Mouse (Mus musculus) embryonic facial prominence, embryonic 15.5 days (tissue): ENCODE measurements around the gene Zbtb8a. TPM values are rescaled to one million over a fixed set of nuclear protein-coding genes. Genes with fewer than 3 reads are reported as not detected.

ENCODE experiments used
- ATAC-seq: fragments of 200-750 bp; cut with Nextera tagmentation; 2 replicates; pipeline ENCODE4 v1.8.0; 2017; ENCODE audit warnings: low read depth, moderate TSS enrichment; ENCODE audit not compliant: insufficient number of reproducible peaks, low FRiP score, low TSS enrichment
- H3K27ac ChIP-seq: fragments of 300-500 bp; sonication (generic); replicated peaks from 2 replicates; pipeline ENCODE4 v1.5.1; 2015; ENCODE audit warnings: mild to moderate bottlenecking, inconsistent platforms
- H3K27me3 ChIP-seq: fragments of 300-500 bp; sonication (generic); 2 replicates; pipeline ENCODE4 v1.6.1; 2015; ENCODE audit warnings: inconsistent platforms
- H3K36me3 ChIP-seq: fragments of 300-500 bp; sonication (generic); 2 replicates; pipeline ENCODE4 v1.6.1; 2015; ENCODE audit warnings: mild to moderate bottlenecking, inconsistent platforms
- H3K4me1 ChIP-seq: fragments of 300-500 bp; sonication (generic); 2 replicates; pipeline ENCODE4 v1.6.1; 2015; ENCODE audit warnings: inconsistent platforms
- H3K4me2 ChIP-seq: fragments of 300-500 bp; sonication (generic); replicated peaks from 2 replicates; pipeline ENCODE4 v1.6.1; 2015; ENCODE audit warnings: mild to moderate bottlenecking, inconsistent platforms
- H3K4me3 ChIP-seq: fragments of 300-500 bp; sonication (generic); replicated peaks from 2 replicates; pipeline ENCODE4 v1.5.1; 2015; ENCODE audit warnings: mild to moderate bottlenecking, inconsistent platforms
- H3K9ac ChIP-seq: fragments of 300-500 bp; sonication (generic); 2 replicates; pipeline ENCODE4 v1.6.1; 2015; ENCODE audit warnings: inconsistent platforms
- H3K9me3 ChIP-seq: fragments of 300-500 bp; sonication (generic); replicated peaks from 2 replicates; pipeline ENCODE4 v1.6.1; 2016; ENCODE audit warnings: inconsistent platforms
- WGBS: fragments of 180-500 bp; shearing (Covaris S2); methylation state at CpG from one replicate; pipeline ENCODE4 v1.1.7; 2015; 5-methylcytosine and 5-hydroxymethylcytosine counted together
- polyA plus RNA-seq: library from polyadenylated mRNA; unstranded; fragments of >200 nt; fragmentation: Nextera tagmentation; extraction: Ambion mirVana; gene quantifications from 2 replicates; pipeline ENCODE4 v1.2.1, GENCODE M21; 2015

The Zbtb8a gene
- polyA plus RNA-seq, 1 experiment from 2014 or later = 14.1 TPM

- H3K36me3 ChIP-seq = no peaks in the 10 kb centered on the region
- ATAC-seq = no peak
- H3K4me1 ChIP-seq = 0 out of 2 replicates have a peak, but pooled peaks cover 3% of the 10 kb centered on the region
- H3K9me3 ChIP-seq = no peaks in the 10 kb centered on the region
- no peaks in the 10 kb centered on the region for H3K27me3 ChIP-seq
- no peak overlapping the region for H3K4me2 ChIP-seq
- no peak overlapping the region for H3K9ac ChIP-seq
- H3K4me3 ChIP-seq = no peak overlapping the region
- WGBS = 77% methylated on average over 14 of the region's 14 CpGs
- no peak overlapping the region for H3K27ac ChIP-seq
Measured at GRCm38 (mm10) chr4:129390216-129390743, 12.4 kb upstream of the Zbtb8a start.

DNA sequence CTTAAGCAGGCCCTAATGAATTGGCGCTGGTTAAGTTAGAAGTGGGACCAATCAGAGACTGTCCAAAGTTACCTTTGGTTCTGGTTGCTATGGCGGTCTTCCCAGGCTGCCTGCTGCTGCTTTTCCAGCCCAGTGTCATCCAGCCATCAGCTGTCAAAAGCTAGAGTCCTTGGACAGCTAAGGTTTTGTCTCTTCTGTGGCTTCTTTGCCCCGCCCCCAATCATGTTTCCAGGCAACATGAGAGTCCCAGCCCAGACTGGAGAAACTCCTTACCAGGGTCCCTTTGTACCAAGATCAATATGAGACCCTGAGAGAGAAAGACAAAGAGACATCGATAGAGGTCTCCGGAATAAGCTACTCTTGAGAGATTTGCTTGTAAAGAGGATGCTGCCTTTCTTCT, 10.5 kb upstream of the Zbtb8a start:
- Histone ChIP-seq H3K4me3 (no peak overlapping the region), H3K4me2 (no peak overlapping the region), H3K9ac (no peak overlapping the region), H3K9me3 (no peaks in the 10 kb centered on the region), H3K4me1 (no peaks in the 10 kb centered on the region; the same call in 1 of the 2 replicates), H3K27me3 (no peaks in the 10 kb centered on the region), H3K36me3 (no peaks in the 10 kb centered on the region), H3K27ac (no peak overlapping the region)
- 86% methylated on average over 5 of the region's 5 CpGs for WGBS
- no peak for ATAC-seq

DNA sequence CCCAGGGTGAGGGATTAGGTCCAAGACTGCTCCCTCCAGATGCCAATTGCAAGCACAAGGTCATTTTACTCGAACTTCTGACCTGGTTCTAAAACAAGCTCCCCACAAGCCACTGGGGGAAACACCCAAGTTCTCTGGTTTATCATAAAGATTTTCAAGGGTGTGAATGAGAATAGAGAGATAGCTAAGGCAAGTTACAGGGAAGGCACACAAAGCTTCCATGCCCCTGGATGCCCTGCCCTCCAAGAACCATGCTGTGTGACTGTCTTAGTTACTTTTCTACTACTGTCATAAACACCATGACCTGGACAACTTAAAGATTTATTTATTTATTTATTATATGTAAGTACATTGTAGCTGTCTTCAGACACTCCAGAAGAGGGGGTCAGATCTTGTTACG, 9.1 kb upstream of the Zbtb8a start:
- H3K4me1 ChIP-seq = no peaks in the 10 kb centered on the region; the same call in 1 of the 2 replicates
- no peak overlapping the region for H3K9ac ChIP-seq
- H3K27ac ChIP-seq = no peak overlapping the region
- H3K27me3 ChIP-seq = no peaks in the 10 kb centered on the region
- no peak overlapping the region for H3K4me3 ChIP-seq
- ATAC-seq = no peak
- no peak overlapping the region for H3K4me2 ChIP-seq
- H3K36me3 ChIP-seq = no peaks in the 10 kb centered on the region
- 67% methylated on average over 2 of the region's 2 CpGs for WGBS
- no peaks in the 10 kb centered on the region for H3K9me3 ChIP-seq

DNA sequence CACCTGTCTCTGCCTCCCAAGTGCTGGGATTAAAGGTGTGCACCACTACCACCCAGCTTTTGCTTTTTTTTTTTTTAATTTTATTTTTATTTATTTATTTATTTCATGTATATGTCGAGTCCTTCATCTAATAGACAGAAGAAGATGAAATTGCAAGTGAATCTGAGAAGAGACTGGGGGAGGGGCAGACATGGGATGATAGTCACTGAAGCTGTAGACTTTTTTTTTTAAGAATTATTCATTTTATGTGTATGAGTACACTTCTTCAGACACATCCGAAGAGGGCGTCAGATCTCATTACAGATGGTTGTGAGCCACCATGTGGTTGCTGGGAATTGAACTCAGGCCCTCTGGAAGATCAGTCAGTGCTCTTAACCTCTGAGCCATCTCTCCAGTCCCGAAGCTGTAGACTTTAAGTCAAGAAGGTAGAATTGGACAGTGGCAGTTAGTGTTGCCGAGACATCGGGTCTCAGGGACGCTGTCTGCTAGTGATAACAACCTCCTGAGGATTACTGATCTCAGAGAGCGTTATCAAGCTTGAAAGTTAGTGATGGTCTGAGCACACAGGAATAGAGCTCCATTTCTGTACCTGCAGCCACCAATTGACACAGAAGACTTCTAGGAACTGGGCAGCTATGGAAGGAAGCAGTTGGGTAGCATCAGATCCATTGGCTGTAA, 8.5 kb upstream of the Zbtb8a start:
- H3K4me1 ChIP-seq = no peaks in the 10 kb centered on the region; the same call in 1 of the 2 replicates
- no peak for ATAC-seq
- no peaks in the 10 kb centered on the region for H3K27me3 ChIP-seq
- H3K4me3 ChIP-seq = no peak overlapping the region
- H3K4me2 ChIP-seq = no peak overlapping the region
- H3K27ac ChIP-seq = no peak overlapping the region
- H3K9ac ChIP-seq = no peak overlapping the region
- H3K36me3 ChIP-seq = no peaks in the 10 kb centered on the region
- H3K9me3 ChIP-seq = no peaks in the 10 kb centered on the region
- 85% methylated on average over 8 of the region's 8 CpGs for WGBS

GRCm38 (mm10) chr4:129385685-129386084, 7.8 kb upstream of the Zbtb8a start:
- Histone ChIP-seq H3K4me3 (no peak overlapping the region), H3K4me2 (no peak overlapping the region), H3K4me1 (no peaks in the 10 kb centered on the region; the same call in 1 of the 2 replicates), H3K9me3 (no peaks in the 10 kb centered on the region), H3K27ac (no peak overlapping the region), H3K36me3 (no peaks in the 10 kb centered on the region), H3K9ac (no peak overlapping the region), H3K27me3 (no peaks in the 10 kb centered on the region)
- ATAC-seq = no peak
- WGBS = 89% methylated on average over 11 of the region's 11 CpGs

GRCm38 (mm10) chr4:129384440-129384839, 6.5 kb upstream of the Zbtb8a start:
- no peak overlapping the region for H3K4me2 ChIP-seq
- no peak overlapping the region for H3K9ac ChIP-seq
- H3K36me3 ChIP-seq = no peaks in the 10 kb centered on the region
- no peaks in the 10 kb centered on the region for H3K27me3 ChIP-seq
- ATAC-seq = no peak
- WGBS = 27% methylated on average over 6 of the region's 6 CpGs
- no peak overlapping the region for H3K27ac ChIP-seq
- H3K4me3 ChIP-seq = no peak overlapping the region
- no peaks in the 10 kb centered on the region for H3K9me3 ChIP-seq
- no peaks in the 10 kb centered on the region; the same call in 1 of the 2 replicates for H3K4me1 ChIP-seq

GRCm38 (mm10) chr4:129383586-129383985, 5.7 kb upstream of the Zbtb8a start:
- H3K27ac ChIP-seq = no peak overlapping the region
- ATAC-seq = no peak
- H3K4me2 ChIP-seq = no peak overlapping the region
- H3K9ac ChIP-seq = no peak overlapping the region
- no peaks in the 10 kb centered on the region; the same call in 1 of the 2 replicates for H3K4me1 ChIP-seq
- H3K9me3 ChIP-seq = no peaks in the 10 kb centered on the region
- WGBS = 89% methylated on average over 3 of the region's 3 CpGs
- no peak overlapping the region for H3K4me3 ChIP-seq
- 0 out of 2 replicates have a peak, but pooled peaks cover 3% of the 10 kb centered on the region for H3K27me3 ChIP-seq
- no peaks in the 10 kb centered on the region for H3K36me3 ChIP-seq

DNA sequence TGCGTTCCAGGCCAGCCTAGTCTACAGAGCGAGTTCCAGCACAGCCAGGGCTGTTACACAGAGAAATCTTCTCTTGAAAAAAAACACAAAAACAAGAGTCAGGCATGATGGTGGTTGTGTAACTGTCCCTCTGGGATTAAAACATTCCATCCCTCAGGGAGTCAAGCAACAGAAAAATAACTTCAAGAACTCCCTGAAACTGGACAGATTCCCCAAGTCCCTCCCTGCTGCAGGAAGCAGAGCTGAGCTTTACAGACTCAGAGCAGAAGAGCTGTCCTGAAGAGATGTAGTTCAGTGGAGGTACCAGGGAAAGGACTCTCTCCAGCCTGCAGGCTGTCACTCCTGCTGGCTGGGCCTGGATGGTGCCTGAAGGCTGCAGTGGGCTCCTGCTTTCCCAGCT, 4.6 kb upstream of the Zbtb8a start:
- no peak for ATAC-seq
- H3K4me2 ChIP-seq = no peak overlapping the region
- no peaks in the 10 kb centered on the region for H3K36me3 ChIP-seq
- WGBS = 78% methylated on average over 2 of the region's 2 CpGs
- H3K27me3 ChIP-seq = 0 out of 2 replicates have a peak, but pooled peaks cover 3% of the 10 kb centered on the region
- H3K4me1 ChIP-seq = no peaks in the 10 kb centered on the region; the same call in 1 of the 2 replicates
- H3K9ac ChIP-seq = no peak overlapping the region
- no peak overlapping the region for H3K27ac ChIP-seq
- H3K4me3 ChIP-seq = no peak overlapping the region
- H3K9me3 ChIP-seq = no peaks in the 10 kb centered on the region

DNA sequence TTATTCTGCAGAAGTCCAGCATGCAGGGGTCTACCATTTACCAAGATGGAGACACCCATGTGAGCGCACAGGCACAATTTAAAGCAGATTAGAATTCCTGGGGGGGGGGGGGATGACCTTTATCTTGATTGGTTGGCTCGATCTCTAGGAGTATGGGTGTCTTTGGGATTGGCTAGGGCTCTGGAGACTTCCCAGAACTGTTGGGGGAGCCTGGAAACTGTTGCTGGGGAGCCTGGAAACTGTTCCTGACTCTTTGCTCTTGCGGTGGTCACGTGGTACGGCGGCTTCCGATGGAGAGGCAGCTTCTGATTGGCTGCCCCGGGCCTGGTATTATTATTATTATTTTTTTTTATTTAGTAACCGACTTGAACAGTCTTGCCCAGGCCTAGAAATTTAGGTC, 4.1 kb upstream of the Zbtb8a start:
- Histone ChIP-seq H3K4me2 (no peak overlapping the region), H3K4me1 (no peaks in the 10 kb centered on the region; the same call in 1 of the 2 replicates), H3K36me3 (no peaks in the 10 kb centered on the region), H3K27me3 (0 out of 2 replicates have a peak, but pooled peaks cover 3% of the 10 kb centered on the region), H3K4me3 (no peak overlapping the region), H3K9me3 (no peaks in the 10 kb centered on the region), H3K9ac (no peak overlapping the region), H3K27ac (no peak overlapping the region)
- WGBS = 87% methylated on average over 9 of the region's 9 CpGs
- no peak for ATAC-seq

- no peak overlapping the region for H3K27ac ChIP-seq
- no peak overlapping the region for H3K4me2 ChIP-seq
- ATAC-seq = no peak
- no peak overlapping the region for H3K4me3 ChIP-seq
- H3K27me3 ChIP-seq = 0 out of 2 replicates have a peak, but pooled peaks cover 3% of the 10 kb centered on the region
- H3K9ac ChIP-seq = no peak overlapping the region
- H3K4me1 ChIP-seq = peaks cover 8% of the 10 kb centered on the region; the same call in 1 of the 2 replicates
- H3K9me3 ChIP-seq = no peaks in the 10 kb centered on the region
- WGBS = 78% methylated on average over 8 of the region's 8 CpGs
- no peaks in the 10 kb centered on the region for H3K36me3 ChIP-seq
Measured at GRCm38 (mm10) chr4:129381148-129381547, 3.2 kb upstream of the Zbtb8a start.

DNA sequence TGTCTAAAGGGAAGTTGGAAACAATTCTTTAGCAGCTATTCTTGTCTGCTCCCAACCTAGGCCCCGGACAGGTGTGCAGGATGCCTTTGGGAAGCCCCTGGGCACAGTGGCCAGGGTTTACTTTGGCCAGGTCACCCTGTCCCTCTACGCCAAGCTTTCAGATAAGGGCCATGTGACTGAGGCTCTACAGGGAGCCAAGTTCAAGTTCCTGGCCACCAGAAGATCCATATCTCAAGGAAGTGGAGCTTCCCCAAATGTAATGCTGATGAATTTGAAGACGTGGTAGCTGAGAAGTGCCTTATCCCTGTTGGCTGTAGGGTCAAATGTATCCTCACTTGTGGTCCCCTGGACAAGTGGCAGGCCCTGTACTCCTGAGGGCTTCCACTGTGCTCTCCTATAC, 1.9 kb upstream of the Zbtb8a start:
- no peak overlapping the region for H3K4me2 ChIP-seq
- no peak for ATAC-seq
- 0 out of 2 replicates have a peak, but pooled peaks cover 3% of the 10 kb centered on the region for H3K27me3 ChIP-seq
- 81% methylated on average over 3 of the region's 3 CpGs for WGBS
- H3K27ac ChIP-seq = no peak overlapping the region
- no peaks in the 10 kb centered on the region for H3K36me3 ChIP-seq
- no peak overlapping the region for H3K4me3 ChIP-seq
- H3K9me3 ChIP-seq = no peaks in the 10 kb centered on the region
- H3K9ac ChIP-seq = no peak overlapping the region
- peaks cover 8% of the 10 kb centered on the region; the same call in 1 of the 2 replicates for H3K4me1 ChIP-seq
